Mouse (Mus musculus): Measurements from ENCODE around the gene H2afy2. TPM values are rescaled to one million over a fixed set of nuclear protein-coding genes. Genes with fewer than 3 reads are reported as not detected.
A peak's percentile ranks its signal among the peaks of the same experiment; 100 is the strongest.

H2afy2 gene
- total and polyA plus RNA-seq, 2 experiments, result 0.21 to 0.74 TPM

- peaks cover 13% of the 10 kb centered on the region for H3K27me3 ChIP-seq (ENCODE audit: control insufficient read depth, insufficient read depth, low read length)
- H3K4me1 ChIP-seq (ENCODE audit: control insufficient read depth, insufficient read depth, low read length), result no peaks in the 10 kb centered on the region
- no peaks in the 10 kb centered on the region for H3K36me3 ChIP-seq (ENCODE audit: control insufficient read depth, insufficient read depth, low read length)
- no peaks in the 10 kb centered on the region for H3K79me2 ChIP-seq (ENCODE audit: control insufficient read depth, insufficient read depth, low read length)
- H3K4me3 ChIP-seq (ENCODE audit: insufficient read depth, low read depth, low read length), result no peak overlapping the region
- 75% methylated on average over 9 of the region's 9 CpGs for WGBS
- H3K27ac ChIP-seq (replicated peaks; ENCODE audit: insufficient read depth, low read depth, low read length), result no peak overlapping the region
- TF ChIP-seq POLR2A (IDR thresholded peaks at IDR 0.05; ENCODE audit: extremely low read depth, insufficient read depth, low read length) (no peak), CTCF (IDR thresholded peaks at IDR 0.05; ENCODE audit: low read depth, low read length) (no peak)
- no peak overlapping the region for H3K9ac ChIP-seq (ENCODE audit: low read depth, low read length)
- no peak for DNase-seq (ENCODE audit: extremely low read depth, low read depth, low spot score)
These were observed 2.4 kb downstream of the H2afy2 start for GRCm38 (mm10) chr10:61781461-61782128.

- H3K79me2 ChIP-seq (ENCODE audit: control insufficient read depth, insufficient read depth, low read length), result no peaks in the 10 kb centered on the region
- H3K4me3 ChIP-seq (ENCODE audit: insufficient read depth, low read depth, low read length), result no peak overlapping the region
- no peak overlapping the region for H3K27ac ChIP-seq (replicated peaks; ENCODE audit: insufficient read depth, low read depth, low read length)
- TF ChIP-seq POLR2A (IDR thresholded peaks at IDR 0.05; ENCODE audit: extremely low read depth, insufficient read depth, low read length) (no peak), CTCF (IDR thresholded peaks at IDR 0.05; ENCODE audit: low read depth, low read length) (no peak)
- DNase-seq (ENCODE audit: extremely low read depth, low read depth, low spot score), result no peak
- H3K4me1 ChIP-seq (ENCODE audit: control insufficient read depth, insufficient read depth, low read length), result no peaks in the 10 kb centered on the region
- H3K9ac ChIP-seq (ENCODE audit: low read depth, low read length), result no peak overlapping the region
- H3K27me3 ChIP-seq (ENCODE audit: control insufficient read depth, insufficient read depth, low read length), result no peaks in the 10 kb centered on the region
- H3K36me3 ChIP-seq (ENCODE audit: control insufficient read depth, insufficient read depth, low read length), result no peaks in the 10 kb centered on the region
- 29% methylated on average over 6 of the region's 6 CpGs for WGBS
These were observed 17.1 kb downstream of the H2afy2 start for GRCm38 (mm10) chr10:61766806-61767205.

DNA sequence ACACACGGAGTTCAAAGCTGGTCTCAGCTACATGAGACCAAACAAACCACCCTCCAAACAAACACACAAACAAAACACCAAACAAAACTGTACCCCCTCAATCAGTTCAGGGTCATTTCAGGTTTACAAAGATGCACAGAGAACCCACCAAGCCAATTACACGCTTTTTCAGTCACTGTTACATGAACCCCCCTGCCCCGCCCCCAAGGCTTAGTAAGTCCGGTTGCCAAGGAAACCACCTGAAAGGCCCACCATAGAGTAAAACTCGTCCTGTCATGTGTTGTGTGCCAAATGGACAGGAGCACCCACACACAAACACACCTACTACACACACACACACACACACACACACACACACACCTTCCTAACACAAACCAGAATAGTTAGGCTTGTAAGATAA, 18.4 kb downstream of the H2afy2 start:
- TF ChIP-seq POLR2A (IDR thresholded peaks at IDR 0.05; ENCODE audit: extremely low read depth, insufficient read depth, low read length) (no peak), CTCF (IDR thresholded peaks at IDR 0.05; ENCODE audit: low read depth, low read length) (no peak)
- H3K36me3 ChIP-seq (ENCODE audit: control insufficient read depth, insufficient read depth, low read length), result no peaks in the 10 kb centered on the region
- H3K27me3 ChIP-seq (ENCODE audit: control insufficient read depth, insufficient read depth, low read length), result no peaks in the 10 kb centered on the region
- H3K27ac ChIP-seq (replicated peaks; ENCODE audit: insufficient read depth, low read depth, low read length), result no peak overlapping the region
- H3K4me1 ChIP-seq (ENCODE audit: control insufficient read depth, insufficient read depth, low read length), result no peaks in the 10 kb centered on the region
- whole genome bisulfite sequencing, result 88% methylated on average over 5 of the region's 5 CpGs
- DNase-seq (ENCODE audit: extremely low read depth, low read depth, low spot score), result no peak
- H3K79me2 ChIP-seq (ENCODE audit: control insufficient read depth, insufficient read depth, low read length), result no peaks in the 10 kb centered on the region
- H3K9ac ChIP-seq (ENCODE audit: low read depth, low read length), result no peak overlapping the region
- H3K4me3 ChIP-seq (ENCODE audit: insufficient read depth, low read depth, low read length), result no peak overlapping the region

- Histone ChIP-seq H3K4me1 (ENCODE audit: control insufficient read depth, insufficient read depth, low read length) (no peaks in the 10 kb centered on the region), H3K36me3 (ENCODE audit: control insufficient read depth, insufficient read depth, low read length) (no peaks in the 10 kb centered on the region), H3K79me2 (ENCODE audit: control insufficient read depth, insufficient read depth, low read length) (no peaks in the 10 kb centered on the region), H3K27me3 (ENCODE audit: control insufficient read depth, insufficient read depth, low read length) (no peaks in the 10 kb centered on the region), H3K9ac (ENCODE audit: low read depth, low read length) (no peak overlapping the region), H3K27ac (replicated peaks; ENCODE audit: insufficient read depth, low read depth, low read length) (no peak overlapping the region), H3K4me3 (ENCODE audit: insufficient read depth, low read depth, low read length) (no peak overlapping the region)
- TF ChIP-seq CTCF (IDR thresholded peaks at IDR 0.05; ENCODE audit: low read depth, low read length) (no peak), POLR2A (IDR thresholded peaks at IDR 0.05; ENCODE audit: extremely low read depth, insufficient read depth, low read length) (no peak)
- peak; percentile 26 for DNase-seq (ENCODE audit: extremely low read depth, low read depth, low spot score)
- 74% methylated on average over 8 of the region's 8 CpGs for WGBS
These were observed 19.3 kb downstream of the H2afy2 start for GRCm38 (mm10) chr10:61764689-61765088.

DNA sequence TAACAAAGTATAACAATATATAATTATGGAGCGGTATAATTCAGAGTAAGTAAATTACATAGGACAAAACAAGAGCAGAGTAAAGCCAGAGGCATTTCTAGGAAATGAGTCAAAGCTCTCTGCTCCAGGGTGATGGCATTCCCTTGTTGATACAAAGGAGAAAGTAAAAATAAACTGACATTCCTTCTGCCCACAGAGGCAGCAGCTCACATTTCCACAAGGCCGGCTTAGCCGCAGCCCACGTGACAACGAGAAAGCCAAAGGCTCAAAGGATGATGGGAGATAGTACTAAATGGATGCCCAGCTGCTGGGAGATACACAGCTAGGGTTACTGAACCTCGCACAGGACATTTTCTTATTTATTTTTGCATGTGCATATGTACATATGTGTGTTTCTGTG, 24.1 kb downstream of the H2afy2 start:
- Histone ChIP-seq H3K79me2 (ENCODE audit: control insufficient read depth, insufficient read depth, low read length) (no peaks in the 10 kb centered on the region), H3K4me1 (ENCODE audit: control insufficient read depth, insufficient read depth, low read length) (no peaks in the 10 kb centered on the region), H3K27ac (replicated peaks; ENCODE audit: insufficient read depth, low read depth, low read length) (no peak overlapping the region), H3K4me3 (ENCODE audit: insufficient read depth, low read depth, low read length) (no peak overlapping the region), H3K36me3 (ENCODE audit: control insufficient read depth, insufficient read depth, low read length) (no peaks in the 10 kb centered on the region), H3K9ac (ENCODE audit: low read depth, low read length) (no peak overlapping the region), H3K27me3 (ENCODE audit: control insufficient read depth, insufficient read depth, low read length) (no peaks in the 10 kb centered on the region)
- WGBS, result 67% methylated on average over 6 of the region's 6 CpGs
- peak; percentile 9 for DNase-seq (ENCODE audit: extremely low read depth, low read depth, low spot score)
- TF ChIP-seq CTCF (IDR thresholded peaks at IDR 0.05; ENCODE audit: low read depth, low read length) (no peak), POLR2A (IDR thresholded peaks at IDR 0.05; ENCODE audit: extremely low read depth, insufficient read depth, low read length) (no peak)

DNA sequence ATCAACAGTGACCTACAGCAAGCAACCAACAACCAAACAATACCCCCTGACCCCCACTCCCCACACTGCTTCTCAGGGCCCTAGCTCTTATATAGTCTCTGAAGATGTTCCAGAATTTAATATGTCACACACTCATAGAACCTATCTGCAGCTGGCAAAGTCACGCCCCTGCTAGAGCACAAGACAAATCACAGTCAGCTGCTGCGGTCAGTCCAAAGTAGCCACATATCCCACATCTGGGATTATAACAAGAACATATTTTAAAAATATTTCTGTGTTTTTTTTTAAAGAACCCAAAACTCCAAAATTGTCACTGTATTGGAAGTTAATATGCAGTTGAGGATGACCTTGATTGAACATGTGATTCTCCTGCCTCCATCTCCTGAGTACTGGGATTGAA, 25.0 kb downstream of the H2afy2 start:
- no peak overlapping the region for H3K9ac ChIP-seq (ENCODE audit: low read depth, low read length)
- WGBS, result 98% methylated on average over 2 of the region's 2 CpGs
- no peaks in the 10 kb centered on the region for H3K36me3 ChIP-seq (ENCODE audit: control insufficient read depth, insufficient read depth, low read length)
- TF ChIP-seq CTCF (IDR thresholded peaks at IDR 0.05; ENCODE audit: low read depth, low read length) (no peak), POLR2A (IDR thresholded peaks at IDR 0.05; ENCODE audit: extremely low read depth, insufficient read depth, low read length) (no peak)
- no peak overlapping the region for H3K4me3 ChIP-seq (ENCODE audit: insufficient read depth, low read depth, low read length)
- no peaks in the 10 kb centered on the region for H3K79me2 ChIP-seq (ENCODE audit: control insufficient read depth, insufficient read depth, low read length)
- H3K27ac ChIP-seq (replicated peaks; ENCODE audit: insufficient read depth, low read depth, low read length), result no peak overlapping the region
- no peak for DNase-seq (ENCODE audit: extremely low read depth, low read depth, low spot score)
- H3K27me3 ChIP-seq (ENCODE audit: control insufficient read depth, insufficient read depth, low read length), result no peaks in the 10 kb centered on the region
- H3K4me1 ChIP-seq (ENCODE audit: control insufficient read depth, insufficient read depth, low read length), result no peaks in the 10 kb centered on the region

Data from liver, adult 2 months (tissue).